Mouse (Mus musculus) forebrain, embryonic 14.5 days (tissue): Measurements from ENCODE around the gene Cactin. TPM values are rescaled to one million over a fixed set of nuclear protein-coding genes. Genes with fewer than 3 reads are reported as not detected.
A peak's percentile ranks its signal among the peaks of the same experiment; 100 is the strongest.

Experiments used
- ATAC-seq: fragments of 200-750 bp; cut with Nextera tagmentation; 2 replicates; pipeline ENCODE4 v1.8.0; 2017; ENCODE audit warnings: mild to moderate bottlenecking, moderate library complexity
- DNase-seq: peaks from one replicate; pipeline ENCODE4 v3.0.0-alpha.2; 2015; ENCODE audit warnings: low spot score
- H3K27ac ChIP-seq: fragments of 300-500 bp; sonication (generic); 2 replicates; pipeline ENCODE4 v1.5.1; 2014; ENCODE audit warnings: low read depth, mild to moderate bottlenecking, control low read depth, low read length, moderate library complexity
- H3K27me3 ChIP-seq: fragments of 300-500 bp; sonication (generic); replicated peaks from 2 replicates; pipeline ENCODE4 v1.6.1; 2014; ENCODE audit warnings: low read length, control low read depth, mixed read lengths; ENCODE audit not compliant: control insufficient read depth, insufficient read depth
- H3K36me3 ChIP-seq: fragments of 300-500 bp; sonication (generic); 2 replicates; pipeline ENCODE4 v1.6.1; 2014; ENCODE audit warnings: low read length, control low read depth; ENCODE audit not compliant: control insufficient read depth, insufficient read depth
- H3K4me1 ChIP-seq: fragments of 300-500 bp; sonication (generic); 2 replicates; pipeline ENCODE4 v1.6.1; 2014; ENCODE audit warnings: antibody characterized with exemption, low read length, control low read depth; ENCODE audit not compliant: control insufficient read depth, insufficient read depth
- H3K4me2 ChIP-seq: fragments of 300-500 bp; sonication (generic); 2 replicates; pipeline ENCODE4 v1.6.1; 2014; ENCODE audit warnings: mild to moderate bottlenecking, control low read depth, low read length
- H3K4me3 ChIP-seq: fragments of 300-500 bp; sonication (generic); 2 replicates; pipeline ENCODE4 v1.5.1; 2014; ENCODE audit warnings: low read depth, low read length, control low read depth
- H3K9ac ChIP-seq: fragments of 300-500 bp; sonication (generic); 2 replicates; pipeline ENCODE4 v1.6.1; 2014; ENCODE audit warnings: mild to moderate bottlenecking, low read length, control low read depth, moderate library complexity
- H3K9me3 ChIP-seq: fragments of 300-500 bp; sonication (generic); replicated peaks from 2 replicates; pipeline ENCODE4 v1.6.1; 2016; ENCODE audit warnings: low read length, control low read depth, mixed read lengths; ENCODE audit not compliant: control insufficient read depth
- WGBS: fragments of 180-500 bp; shearing (Covaris S2); extraction: QIAGEN DNeasy Blood & Tissue Kit; methylation state at CpG from one replicate; pipeline ENCODE4 v1.1.7; 2014; 5-methylcytosine and 5-hydroxymethylcytosine counted together
- polyA plus RNA-seq: library from polyadenylated mRNA; unstranded; fragments of >200 nt; fragmentation: Nextera tagmentation; extraction: Ambion mirVana; gene quantifications from 2 replicates; pipeline ENCODE4 v1.2.1, GENCODE M21; 2014

Gene Cactin
- polyA plus RNA-seq: 16.8 and 22.2 TPM in 2 replicates

DNA sequence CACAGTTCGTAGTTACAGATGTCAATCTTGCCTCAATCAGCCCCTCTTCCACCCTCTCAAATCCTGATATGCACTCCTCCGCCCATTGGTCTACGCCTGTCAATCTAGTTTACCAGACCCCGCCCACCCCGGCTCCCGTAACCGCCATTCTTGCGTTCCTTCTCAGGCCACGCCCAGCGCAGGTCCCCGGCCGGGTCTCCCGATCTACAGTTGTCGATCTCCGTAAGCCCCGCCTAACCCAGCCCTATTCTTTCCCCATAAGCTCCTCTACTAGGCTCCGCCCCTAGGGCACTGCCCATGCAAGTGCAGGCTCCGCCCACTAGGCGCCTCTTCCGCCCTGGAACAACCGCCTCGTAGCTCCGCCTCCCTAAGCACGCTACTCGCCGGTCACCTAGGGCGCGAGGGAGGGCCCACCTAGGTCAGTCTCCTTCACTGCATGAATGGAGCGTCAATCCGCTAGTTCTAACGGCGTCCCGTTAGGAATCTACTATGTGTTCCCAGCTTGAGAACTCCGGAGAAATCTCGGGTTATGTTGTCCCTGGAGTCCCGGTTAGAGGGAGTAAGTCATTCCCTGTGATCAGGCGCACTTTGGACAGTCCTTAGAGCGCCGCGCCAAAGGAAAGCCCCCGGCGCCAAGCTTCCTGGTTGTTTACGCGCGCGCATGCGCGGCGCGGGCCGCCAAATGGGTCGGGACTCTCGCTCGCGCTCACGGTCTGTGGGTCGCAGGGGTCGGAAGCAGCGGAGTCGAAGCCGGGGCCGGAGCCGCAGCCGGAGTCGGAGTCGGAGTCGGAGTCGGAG, at the start of gene Cactin:
TSS of gene Cactin (plus strand) at position 554 of the 798 bp plus-strand sequence.
- ATAC-seq (peak; percentile 93), DNase-seq (peak; percentile 100)
- under 1% methylated on average over 68 of the region's 68 CpGs for WGBS
- Histone ChIP-seq H3K9ac (peak within 1 kb of the TSS; percentile 82), H3K27me3 (no peaks in the 10 kb centered on the region), H3K4me3 (peak within 1 kb of the TSS; percentile 93), H3K4me2 (peak within 1 kb of the TSS; percentile 70), H3K36me3 (peaks cover 62% of the 10 kb centered on the region), H3K4me1 (peaks cover 9% of the 10 kb centered on the region), H3K27ac (peak within 1 kb of the TSS; percentile 91), H3K9me3 (no peaks in the 10 kb centered on the region)

DNA sequence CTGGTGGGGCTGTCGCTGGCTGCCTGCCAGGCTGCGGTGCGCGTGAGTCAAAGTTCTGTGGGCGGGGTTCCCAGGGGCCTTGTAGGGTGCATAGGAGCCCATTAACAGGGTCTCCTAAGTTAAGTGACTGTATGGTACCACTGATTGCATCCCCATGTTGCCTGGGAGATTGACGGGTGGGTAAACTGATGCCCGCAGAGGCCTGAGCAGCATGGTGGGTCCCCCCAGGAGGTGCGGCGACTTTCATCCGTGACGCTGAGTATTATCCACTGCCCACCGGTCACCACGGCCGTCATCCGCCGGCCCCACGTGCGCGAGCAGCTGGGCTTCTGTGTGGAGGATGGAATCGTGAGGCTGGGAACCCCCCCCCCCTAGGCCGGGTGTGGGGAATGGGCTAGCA, 48.5 kb upstream of the Cactin start:
- no peak for DNase-seq
- 92% methylated on average over 21 of the region's 21 CpGs for WGBS
- Histone ChIP-seq H3K9me3 (no peaks in the 10 kb centered on the region), H3K27me3 (no peaks in the 10 kb centered on the region), H3K4me1 (peaks cover 5% of the 10 kb centered on the region; the same call in 1 of the 2 replicates), H3K4me3 (no peak overlapping the region), H3K27ac (no peak overlapping the region), H3K4me2 (no peak overlapping the region), H3K9ac (no peak overlapping the region), H3K36me3 (peaks cover 32% of the 10 kb centered on the region)
- no peak for ATAC-seq

DNA sequence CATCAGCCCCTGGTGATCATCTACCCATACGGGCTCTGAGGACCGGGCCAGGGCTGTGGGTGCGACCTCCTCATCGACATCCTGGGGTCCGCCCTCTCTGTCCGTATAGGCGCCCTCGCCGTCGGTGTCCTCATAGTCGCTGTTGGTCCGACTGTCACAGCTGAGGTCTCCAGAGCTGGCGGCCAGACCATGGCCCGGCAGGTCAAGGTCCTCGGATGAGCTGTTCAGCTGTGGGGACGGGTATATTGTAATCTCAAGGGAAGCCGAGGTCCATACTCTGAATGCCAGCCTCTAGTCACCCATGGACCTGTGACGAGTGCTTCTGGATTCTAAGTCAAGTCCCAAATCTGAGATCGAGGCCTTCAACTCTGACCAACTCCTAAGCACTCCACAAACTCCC, 47.1 kb upstream of the Cactin start:
- no peak overlapping the region for H3K9ac ChIP-seq
- no peaks in the 10 kb centered on the region for H3K9me3 ChIP-seq
- H3K36me3 ChIP-seq: peaks cover 32% of the 10 kb centered on the region
- ATAC-seq: no peak
- H3K27me3 ChIP-seq: no peaks in the 10 kb centered on the region
- WGBS: 95% methylated on average over 19 of the region's 19 CpGs
- no peak overlapping the region for H3K4me2 ChIP-seq
- no peak overlapping the region for H3K4me3 ChIP-seq
- no peaks in the 10 kb centered on the region for H3K4me1 ChIP-seq
- DNase-seq: no peak
- H3K27ac ChIP-seq: no peak overlapping the region

DNA sequence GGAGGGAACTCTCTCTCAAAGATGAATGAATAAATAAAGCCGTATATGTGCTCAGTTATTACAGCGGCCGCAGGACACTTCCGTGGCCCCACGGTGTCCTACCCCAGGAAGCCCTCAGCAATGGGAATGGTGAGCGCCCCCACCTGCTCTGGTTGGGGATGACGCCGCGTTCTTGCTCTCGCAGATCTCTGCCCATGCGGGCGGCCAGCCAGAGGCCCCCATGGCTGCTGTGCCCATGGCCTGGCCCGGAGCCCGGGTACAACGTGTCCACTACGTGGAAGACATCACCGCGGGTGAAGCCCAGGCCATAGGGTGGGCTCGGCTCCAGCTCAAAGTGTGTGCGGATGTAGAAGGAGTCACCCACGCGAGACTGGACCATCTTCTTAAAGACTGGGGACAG, 43.2 kb upstream of the Cactin start:
- Histone ChIP-seq H3K4me1 (no peaks in the 10 kb centered on the region), H3K9ac (no peak overlapping the region), H3K27ac (no peak overlapping the region), H3K36me3 (peaks cover 12% of the 10 kb centered on the region), H3K4me3 (no peak overlapping the region), H3K27me3 (no peaks in the 10 kb centered on the region), H3K9me3 (no peaks in the 10 kb centered on the region), H3K4me2 (no peak overlapping the region)
- ATAC-seq (no peak), DNase-seq (no peak)
- WGBS: 85% methylated on average over 22 of the region's 22 CpGs

DNA sequence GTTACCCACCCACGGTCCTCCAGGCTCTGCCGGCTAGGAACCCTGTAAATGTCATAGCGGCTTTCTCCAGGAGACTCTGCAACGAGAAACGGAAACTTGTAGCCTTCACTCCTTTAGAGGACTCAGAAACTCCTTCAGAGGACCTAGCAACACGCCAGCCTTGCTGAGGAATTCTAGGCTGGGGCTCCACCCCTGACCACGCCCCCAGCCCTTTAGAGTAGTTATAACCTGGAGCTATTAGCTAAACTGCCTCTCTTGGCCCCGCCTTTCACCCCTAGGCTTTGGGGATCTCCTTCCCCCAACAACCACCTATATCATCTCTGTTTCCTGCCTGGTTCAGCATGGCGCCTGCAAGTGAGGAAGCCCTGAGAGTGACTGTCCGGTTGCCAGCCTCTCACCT, 41.4 kb upstream of the Cactin start:
- no peak overlapping the region for H3K9ac ChIP-seq
- no peaks in the 10 kb centered on the region for H3K9me3 ChIP-seq
- WGBS: 48% methylated on average over 10 of the region's 10 CpGs
- no peak overlapping the region for H3K27ac ChIP-seq
- no peak overlapping the region for H3K4me2 ChIP-seq
- ATAC-seq (no peak), DNase-seq (no peak)
- 0 out of 2 replicates have a peak, but pooled peaks cover 3% of the 10 kb centered on the region for H3K27me3 ChIP-seq
- no peaks in the 10 kb centered on the region for H3K4me1 ChIP-seq
- H3K36me3 ChIP-seq: no peaks in the 10 kb centered on the region
- H3K4me3 ChIP-seq: no peak overlapping the region

DNA sequence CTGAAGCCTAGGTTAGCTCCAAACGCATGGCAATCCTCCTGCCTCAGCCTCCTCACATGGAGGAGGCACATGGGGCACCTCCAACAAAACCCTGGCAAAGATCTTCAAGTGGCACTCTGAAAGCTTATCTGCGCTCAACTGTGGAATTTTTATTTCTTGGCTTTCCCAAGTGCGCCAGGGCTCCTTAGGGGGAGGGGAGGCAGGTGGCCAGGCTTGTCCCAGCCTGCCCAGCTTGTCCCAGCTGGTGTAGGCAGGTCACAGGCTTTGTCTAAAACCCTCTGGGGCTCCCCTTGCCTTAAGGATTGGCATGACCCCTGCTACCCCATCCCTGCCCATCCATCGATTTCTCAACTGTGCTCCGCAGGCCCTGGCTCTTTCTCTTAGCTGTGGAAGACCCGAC, 36.7 kb upstream of the Cactin start:
- no peaks in the 10 kb centered on the region for H3K4me1 ChIP-seq
- no peaks in the 10 kb centered on the region for H3K9me3 ChIP-seq
- WGBS: 62% methylated on average over 6 of the region's 6 CpGs
- ATAC-seq (no peak), DNase-seq (no peak)
- no peak overlapping the region for H3K4me2 ChIP-seq
- no peak overlapping the region for H3K27ac ChIP-seq
- H3K4me3 ChIP-seq: no peak overlapping the region
- no peaks in the 10 kb centered on the region for H3K36me3 ChIP-seq
- peaks cover 7% of the 10 kb centered on the region; the same call in 1 of the 2 replicates for H3K27me3 ChIP-seq
- H3K9ac ChIP-seq: no peak overlapping the region

DNA sequence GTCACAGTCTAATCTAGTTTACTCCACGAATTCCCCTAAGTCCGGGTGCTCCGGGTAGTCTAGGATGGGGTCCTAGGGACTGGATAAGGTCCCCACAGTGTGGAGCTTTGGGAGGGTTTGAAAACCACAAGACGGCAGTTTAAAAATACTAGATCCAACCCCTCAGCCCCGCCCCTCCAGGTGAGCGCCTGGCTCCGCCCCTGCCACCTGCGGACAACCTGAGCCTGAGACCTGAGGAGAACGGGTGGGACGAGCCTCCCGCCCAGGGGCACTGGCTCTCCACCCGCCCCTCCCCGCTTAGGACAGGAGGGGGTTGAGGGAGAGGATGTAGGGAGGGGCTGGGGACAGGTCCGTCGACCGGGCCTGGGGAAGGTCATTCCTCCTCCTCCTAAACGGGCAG, 36.2 kb upstream of the Cactin start:
- Histone ChIP-seq H3K27me3 (peaks cover 7% of the 10 kb centered on the region; the same call in 1 of the 2 replicates), H3K9ac (0 out of 2 replicates have a peak overlapping the region, but pooled peaks have one; percentile 67), H3K36me3 (no peaks in the 10 kb centered on the region), H3K27ac (no peak overlapping the region), H3K4me2 (peak overlapping the region; percentile 73), H3K4me1 (no peaks in the 10 kb centered on the region), H3K4me3 (peak overlapping the region; percentile 43; the same call in 1 of the 2 replicates), H3K9me3 (no peaks in the 10 kb centered on the region)
- 14% methylated on average over 17 of the region's 17 CpGs for WGBS
- DNase-seq: no peak
- no peak for ATAC-seq

DNA sequence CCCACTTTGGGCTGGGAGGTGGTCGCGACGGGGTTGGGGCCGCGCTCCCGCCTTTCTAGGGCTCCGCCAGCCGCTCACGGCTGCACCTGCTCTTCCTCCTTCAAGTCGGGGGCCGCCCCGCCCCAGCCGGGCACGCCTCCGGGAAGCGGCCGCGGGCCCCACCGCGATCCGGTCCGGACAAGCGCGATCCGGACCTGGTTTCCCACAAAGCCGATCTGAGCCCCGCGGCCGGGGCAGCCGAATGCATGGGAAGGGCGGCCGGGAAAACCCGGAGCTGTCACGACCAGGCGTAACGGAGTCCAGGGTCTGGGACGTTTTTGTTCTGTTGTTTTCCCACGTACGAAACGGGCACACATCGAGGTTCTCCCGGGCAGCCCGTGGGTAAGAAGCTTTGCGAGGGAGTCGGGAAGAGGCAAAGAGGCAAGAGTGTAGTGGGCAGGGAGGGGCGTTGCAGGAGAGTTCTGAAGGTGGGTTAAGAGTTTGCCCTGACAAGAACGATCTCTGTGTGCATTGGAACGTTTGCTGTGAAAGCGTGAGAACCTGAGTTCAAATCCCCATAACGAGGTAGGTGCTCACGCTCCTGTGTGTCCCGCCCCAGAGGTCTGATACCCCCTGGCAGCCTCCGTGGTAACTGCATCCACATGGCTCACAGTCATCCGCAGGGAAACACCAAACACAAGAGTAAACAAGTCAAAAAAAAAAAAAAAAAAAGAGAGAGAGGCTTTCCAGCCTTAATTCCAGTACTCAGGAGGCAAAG, 35.0 kb upstream of the Cactin start:
- Histone ChIP-seq H3K9me3 (no peaks in the 10 kb centered on the region), H3K4me2 (peak overlapping the region; percentile 73), H3K36me3 (no peaks in the 10 kb centered on the region), H3K9ac (peak overlapping the region; percentile 67), H3K27me3 (peaks cover 7% of the 10 kb centered on the region; the same call in 1 of the 2 replicates), H3K4me1 (peaks cover 3% of the 10 kb centered on the region; the same call in 1 of the 2 replicates), H3K27ac (no peak overlapping the region), H3K4me3 (peak overlapping the region; percentile 43)
- DNase-seq (peak; percentile 93), ATAC-seq (peak; percentile 87)
- WGBS: 1% methylated on average over 54 of the region's 54 CpGs
